Mouse (Mus musculus): ENCODE measurements at regions not wholly inside any gene's neighbourhood (a gene's known extent, or its start where the extent isn't known, plus 50 kb on each side); places are given as distances from the start of the nearest gene placed in this dataset.
A peak's percentile ranks its signal among the peaks of the same experiment; 100 is the strongest.

- no peak overlapping the region for H3K27ac ChIP-seq (ENCODE audit: low read length)
- no peak for ATAC-seq (ENCODE audit: insufficient read depth, low FRiP score)
- 81% methylated on average over 4 of the region's 4 CpGs for WGBS
- no peaks in the 10 kb centered on the region for H3K4me1 ChIP-seq (ENCODE audit: control insufficient read depth, insufficient read depth, low read length)
- H3K9ac ChIP-seq (ENCODE audit: low read length), result no peak overlapping the region
- no peaks in the 10 kb centered on the region for H3K36me3 ChIP-seq (ENCODE audit: control insufficient read depth, insufficient read depth, low read length)
- no peak overlapping the region for H3K4me3 ChIP-seq (replicated peaks; ENCODE audit: low read length)
- H3K4me2 ChIP-seq (ENCODE audit: low read depth, low read length), result no peak overlapping the region
- no peaks in the 10 kb centered on the region for H3K27me3 ChIP-seq (ENCODE audit: control insufficient read depth, insufficient read depth, low read length)
- no peaks in the 10 kb centered on the region for H3K9me3 ChIP-seq (replicated peaks; ENCODE audit: control insufficient read depth, low read length)
These were observed 87.6 kb upstream of the Mrps6 start for GRCm38 (mm10) chr16:91970461-91970860.

- H3K36me3 ChIP-seq (ENCODE audit: control insufficient read depth, insufficient read depth, low read length), result no peaks in the 10 kb centered on the region
- H3K27me3 ChIP-seq (ENCODE audit: control insufficient read depth, insufficient read depth, low read length), result no peaks in the 10 kb centered on the region
- H3K27ac ChIP-seq (ENCODE audit: low read length), result no peak overlapping the region
- H3K9me3 ChIP-seq (replicated peaks; ENCODE audit: control insufficient read depth, low read length), result no peaks in the 10 kb centered on the region
- H3K4me3 ChIP-seq (replicated peaks; ENCODE audit: low read length), result no peak overlapping the region
- no peak for ATAC-seq (ENCODE audit: insufficient read depth, low FRiP score)
- H3K9ac ChIP-seq (ENCODE audit: low read length), result no peak overlapping the region
- no peak overlapping the region for H3K4me2 ChIP-seq (ENCODE audit: low read depth, low read length)
- no peaks in the 10 kb centered on the region for H3K4me1 ChIP-seq (ENCODE audit: control insufficient read depth, insufficient read depth, low read length)
- WGBS, result 75% methylated on average over 8 of the region's 9 CpGs
These were observed 84.9 kb upstream of the Mrps6 start for GRCm38 (mm10) chr16:91973183-91973582.

GRCm38 (mm10) chr16:91976194-91976805 is 81.8 kb upstream of the Mrps6 start:
- Histone ChIP-seq H3K4me1 (ENCODE audit: control insufficient read depth, insufficient read depth, low read length) (no peaks in the 10 kb centered on the region), H3K27ac (ENCODE audit: low read length) (no peak overlapping the region), H3K36me3 (ENCODE audit: control insufficient read depth, insufficient read depth, low read length) (no peaks in the 10 kb centered on the region), H3K27me3 (ENCODE audit: control insufficient read depth, insufficient read depth, low read length) (no peaks in the 10 kb centered on the region), H3K9ac (ENCODE audit: low read length) (no peak overlapping the region), H3K4me3 (replicated peaks; ENCODE audit: low read length) (no peak overlapping the region), H3K9me3 (replicated peaks; ENCODE audit: control insufficient read depth, low read length) (no peaks in the 10 kb centered on the region), H3K4me2 (ENCODE audit: low read depth, low read length) (no peak overlapping the region)
- WGBS, result 51% methylated on average over 8 of the region's 8 CpGs
- no peak for ATAC-seq (ENCODE audit: insufficient read depth, low FRiP score)

DNA sequence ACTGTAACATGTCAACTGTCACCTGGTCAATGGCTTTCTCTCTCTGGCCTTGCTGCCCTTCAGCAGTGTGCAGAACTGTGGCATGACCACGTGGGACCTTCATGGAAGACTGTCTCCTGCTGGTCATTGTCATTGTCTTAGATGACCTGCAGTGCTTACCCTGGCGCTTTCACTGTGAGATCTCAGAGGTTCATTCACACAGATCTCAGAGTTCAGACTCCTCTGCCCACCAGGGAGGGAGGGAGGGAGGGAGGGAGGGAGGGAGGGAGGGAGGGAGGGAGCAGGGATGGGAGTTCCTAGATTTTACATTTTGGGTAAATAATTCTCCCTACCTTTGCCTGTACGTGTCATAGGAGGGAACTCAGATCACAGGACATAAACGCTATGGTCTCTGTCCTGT is 79.6 kb upstream of the Mrps6 start:
- Histone ChIP-seq H3K36me3 (ENCODE audit: control insufficient read depth, insufficient read depth, low read length) (no peaks in the 10 kb centered on the region), H3K4me3 (replicated peaks; ENCODE audit: low read length) (no peak overlapping the region), H3K27ac (ENCODE audit: low read length) (no peak overlapping the region), H3K9me3 (replicated peaks; ENCODE audit: control insufficient read depth, low read length) (no peaks in the 10 kb centered on the region), H3K4me2 (ENCODE audit: low read depth, low read length) (no peak overlapping the region), H3K4me1 (ENCODE audit: control insufficient read depth, insufficient read depth, low read length) (no peaks in the 10 kb centered on the region), H3K27me3 (ENCODE audit: control insufficient read depth, insufficient read depth, low read length) (no peaks in the 10 kb centered on the region), H3K9ac (ENCODE audit: low read length) (no peak overlapping the region)
- no peak for ATAC-seq (ENCODE audit: insufficient read depth, low FRiP score)
- 33% methylated on average over 4 of the region's 4 CpGs for WGBS

DNA sequence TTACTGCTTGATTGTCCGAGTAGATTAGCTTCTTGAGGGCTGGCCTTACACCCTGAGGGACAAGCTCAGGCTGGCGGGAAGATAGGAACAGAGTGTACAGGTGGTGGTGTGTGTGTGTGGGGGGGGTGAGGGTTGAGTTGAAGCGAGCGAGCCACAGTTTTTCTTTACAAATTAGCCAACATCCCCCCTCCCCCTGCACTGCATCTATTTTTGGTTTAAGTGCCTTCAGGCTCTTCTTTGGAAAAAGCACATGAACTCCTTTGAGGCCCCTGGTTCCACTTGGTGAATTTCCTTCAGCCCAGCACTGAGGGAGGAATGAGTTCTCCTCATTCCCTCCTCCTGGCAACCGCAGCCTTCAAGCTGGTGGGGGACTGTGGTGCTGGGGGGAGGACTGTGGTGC is 79.2 kb upstream of the Mrps6 start:
- no peak for ATAC-seq (ENCODE audit: insufficient read depth, low FRiP score)
- H3K27me3 ChIP-seq (ENCODE audit: control insufficient read depth, insufficient read depth, low read length), result no peaks in the 10 kb centered on the region
- 39% methylated on average over 5 of the region's 5 CpGs for WGBS
- H3K4me1 ChIP-seq (ENCODE audit: control insufficient read depth, insufficient read depth, low read length), result no peaks in the 10 kb centered on the region
- H3K27ac ChIP-seq (ENCODE audit: low read length), result no peak overlapping the region
- H3K9ac ChIP-seq (ENCODE audit: low read length), result no peak overlapping the region; the same call in 1 of the 2 replicates
- no peak overlapping the region for H3K4me3 ChIP-seq (replicated peaks; ENCODE audit: low read length)
- no peak overlapping the region for H3K4me2 ChIP-seq (ENCODE audit: low read depth, low read length)
- H3K36me3 ChIP-seq (ENCODE audit: control insufficient read depth, insufficient read depth, low read length), result no peaks in the 10 kb centered on the region
- H3K9me3 ChIP-seq (replicated peaks; ENCODE audit: control insufficient read depth, low read length), result no peaks in the 10 kb centered on the region

- H3K36me3 ChIP-seq (ENCODE audit: control insufficient read depth, insufficient read depth, low read length), result no peaks in the 10 kb centered on the region
- no peak overlapping the region for H3K9ac ChIP-seq (ENCODE audit: low read length)
- no peaks in the 10 kb centered on the region for H3K27me3 ChIP-seq (ENCODE audit: control insufficient read depth, insufficient read depth, low read length)
- WGBS, result 81% methylated on average over 6 of the region's 6 CpGs
- ATAC-seq (ENCODE audit: insufficient read depth, low FRiP score), result no peak
- H3K4me1 ChIP-seq (ENCODE audit: control insufficient read depth, insufficient read depth, low read length), result no peaks in the 10 kb centered on the region
- H3K4me3 ChIP-seq (replicated peaks; ENCODE audit: low read length), result no peak overlapping the region
- no peaks in the 10 kb centered on the region for H3K9me3 ChIP-seq (replicated peaks; ENCODE audit: control insufficient read depth, low read length)
- no peak overlapping the region for H3K4me2 ChIP-seq (ENCODE audit: low read depth, low read length)
- H3K27ac ChIP-seq (ENCODE audit: low read length), result no peak overlapping the region
These were observed 77.6 kb upstream of the Mrps6 start for GRCm38 (mm10) chr16:91980482-91980881.

DNA sequence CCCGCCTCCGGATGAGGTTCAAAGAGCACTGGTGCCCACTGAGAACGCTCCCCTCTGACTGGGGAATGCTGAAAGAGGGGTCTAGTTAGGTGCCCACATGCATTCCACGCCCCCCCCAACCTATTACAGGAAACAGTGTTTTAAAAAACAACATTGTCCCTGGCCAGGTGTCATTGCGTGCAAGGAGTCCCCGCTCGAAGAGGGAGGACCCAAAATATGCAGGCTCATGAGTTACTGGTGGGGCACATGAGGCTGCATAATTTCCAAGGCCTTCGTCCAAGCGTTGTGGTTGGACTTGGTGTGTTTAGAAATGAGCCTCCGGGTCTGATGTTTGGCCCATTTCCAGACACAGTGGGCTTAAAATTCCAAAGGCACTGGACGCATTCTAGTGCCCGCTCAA is 72.9 kb upstream of the Mrps6 start:
- WGBS, result 88% methylated on average over 12 of the region's 12 CpGs
- Histone ChIP-seq H3K4me2 (ENCODE audit: low read depth, low read length) (no peak overlapping the region), H3K4me3 (replicated peaks; ENCODE audit: low read length) (no peak overlapping the region), H3K27me3 (ENCODE audit: control insufficient read depth, insufficient read depth, low read length) (no peaks in the 10 kb centered on the region), H3K4me1 (ENCODE audit: control insufficient read depth, insufficient read depth, low read length) (no peaks in the 10 kb centered on the region), H3K9ac (ENCODE audit: low read length) (no peak overlapping the region), H3K36me3 (ENCODE audit: control insufficient read depth, insufficient read depth, low read length) (no peaks in the 10 kb centered on the region), H3K9me3 (replicated peaks; ENCODE audit: control insufficient read depth, low read length) (no peaks in the 10 kb centered on the region), H3K27ac (ENCODE audit: low read length) (no peak overlapping the region)
- no peak for ATAC-seq (ENCODE audit: insufficient read depth, low FRiP score)

DNA sequence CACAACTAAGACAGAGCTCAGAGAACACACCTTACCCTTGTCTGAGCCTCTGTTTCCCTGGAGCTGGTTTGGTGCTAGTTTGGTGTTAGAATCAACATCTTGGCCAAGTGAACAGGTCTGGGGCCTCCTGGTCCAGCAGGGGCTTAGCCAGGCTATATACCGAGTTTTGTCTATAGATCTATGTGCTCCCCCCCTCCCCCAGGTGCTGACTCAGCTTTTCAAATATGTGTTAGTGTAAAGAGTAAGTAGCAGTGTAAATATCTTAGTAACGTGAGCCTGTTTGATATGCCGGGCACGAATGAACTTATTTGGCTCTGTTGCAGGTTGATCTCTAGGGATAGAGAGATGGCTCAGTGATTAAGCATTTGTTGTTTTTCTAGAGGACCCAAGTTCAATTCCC is 68.7 kb upstream of the Mrps6 start:
- H3K9ac ChIP-seq (ENCODE audit: low read length), result no peak overlapping the region
- no peaks in the 10 kb centered on the region for H3K36me3 ChIP-seq (ENCODE audit: control insufficient read depth, insufficient read depth, low read length)
- ATAC-seq (ENCODE audit: insufficient read depth, low FRiP score), result no peak
- H3K9me3 ChIP-seq (replicated peaks; ENCODE audit: control insufficient read depth, low read length), result no peaks in the 10 kb centered on the region
- H3K4me3 ChIP-seq (replicated peaks; ENCODE audit: low read length), result no peak overlapping the region
- H3K4me1 ChIP-seq (ENCODE audit: control insufficient read depth, insufficient read depth, low read length), result no peaks in the 10 kb centered on the region
- H3K27me3 ChIP-seq (ENCODE audit: control insufficient read depth, insufficient read depth, low read length), result no peaks in the 10 kb centered on the region
- no peak overlapping the region for H3K27ac ChIP-seq (ENCODE audit: low read length)
- 50% methylated on average over 4 of the region's 4 CpGs for WGBS
- H3K4me2 ChIP-seq (ENCODE audit: low read depth, low read length), result no peak overlapping the region

DNA sequence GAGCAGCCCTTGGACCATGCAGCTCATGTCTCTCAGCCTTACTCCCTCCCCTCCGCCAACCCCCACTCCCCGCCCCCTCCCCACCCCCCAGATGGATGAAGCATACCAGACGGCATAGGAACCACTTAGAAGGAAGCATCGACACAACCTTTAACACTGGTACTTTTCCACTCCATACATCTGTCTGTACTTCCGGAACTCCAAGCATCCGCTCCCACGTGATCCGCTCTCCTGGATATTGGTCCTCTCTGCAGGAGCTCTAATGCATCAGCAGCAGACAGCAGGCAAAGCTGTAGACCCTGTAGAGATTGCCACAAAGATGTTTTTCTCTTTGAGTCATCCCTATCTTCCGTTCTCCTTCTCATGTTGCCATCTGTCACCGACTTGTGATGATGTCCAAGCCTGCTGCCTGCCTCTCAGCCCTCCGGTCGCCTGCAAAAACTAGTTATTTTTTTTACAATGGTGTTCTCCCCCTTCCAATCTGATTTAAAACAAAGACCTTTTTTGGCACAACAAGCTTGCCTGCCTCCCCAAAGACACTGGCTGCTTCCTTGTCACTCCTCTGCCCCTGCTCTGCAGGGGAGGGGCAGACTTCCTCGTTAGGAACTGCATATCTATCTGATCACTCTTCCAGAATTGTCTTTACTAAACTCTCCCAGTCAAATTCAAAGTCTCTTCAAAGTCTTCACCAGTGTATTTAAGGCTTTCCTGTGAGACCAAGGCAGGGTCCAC is 62.4 kb upstream of the Mrps6 start:
- no peaks in the 10 kb centered on the region for H3K27me3 ChIP-seq (ENCODE audit: control insufficient read depth, insufficient read depth, low read length)
- H3K4me3 ChIP-seq (replicated peaks; ENCODE audit: low read length), result peak overlapping the region; percentile 25
- no peaks in the 10 kb centered on the region for H3K9me3 ChIP-seq (replicated peaks; ENCODE audit: control insufficient read depth, low read length)
- H3K27ac ChIP-seq (ENCODE audit: low read length), result peak overlapping the region; percentile 39
- peaks cover 5% of the 10 kb centered on the region; the same call in 1 of the 2 replicates for H3K4me1 ChIP-seq (ENCODE audit: control insufficient read depth, insufficient read depth, low read length)
- peak overlapping the region; percentile 44; the same call in 1 of the 2 replicates for H3K9ac ChIP-seq (ENCODE audit: low read length)
- H3K4me2 ChIP-seq (ENCODE audit: low read depth, low read length), result peak overlapping the region; percentile 50
- peak; percentile 88 for ATAC-seq (ENCODE audit: insufficient read depth, low FRiP score)
- H3K36me3 ChIP-seq (ENCODE audit: control insufficient read depth, insufficient read depth, low read length), result no peaks in the 10 kb centered on the region
- 11% methylated on average over 12 of the region's 13 CpGs for WGBS
